ENCODE assay signal across 31 mouse cellular contexts in the genomic region with DNA sequence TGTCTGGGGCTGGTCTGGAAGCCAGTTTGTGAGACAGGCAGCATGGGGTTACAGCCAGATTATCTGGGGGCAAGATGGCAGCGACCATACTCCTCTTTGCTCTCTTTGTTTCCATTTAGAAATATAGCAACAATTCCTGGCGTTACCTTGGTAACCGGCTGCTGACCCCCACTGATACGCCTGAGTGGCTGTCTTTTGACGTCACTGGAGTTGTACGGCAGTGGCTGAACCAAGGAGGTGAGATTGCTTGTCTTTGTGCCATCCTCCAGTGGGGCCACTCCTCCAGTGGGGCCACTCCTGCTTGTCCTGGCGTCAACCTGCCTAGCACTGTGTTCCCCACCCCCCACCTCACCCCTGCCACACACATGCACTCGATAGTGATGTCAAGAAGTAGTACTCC. TPM values are rescaled to one million over a fixed set of nuclear protein-coding genes. Genes with fewer than 3 reads are reported as not detected.
A peak's percentile ranks its signal among the peaks of the same experiment; 100 is the strongest.
DNase-seq lines count a peak whose midpoint lies in the region; ATAC-seq lines count a peak whose summit lies in the region.
"Had no signal": no experiment of that assay in that cellular context is flagged by ENCODE, and none has a peak within 500 bp of the region (broad histone marks: within the 10 kb centered on the region; RNA-seq: fewer than 3 reads in every experiment).

No protein-coding gene starts in this region.

- no peaks in the 10 kb centered on the region for H3K9me3 ChIP-seq in hindbrain, embryonic 15.5 days
- H3K9me3 ChIP-seq in hindbrain, embryonic 14.5 days (ENCODE audit: control insufficient read depth, low read length) = no peaks in the 10 kb centered on the region
- H3K9me3 ChIP-seq in neural tube, embryonic 14.5 days (ENCODE audit: control insufficient read depth, low read length) = no peaks in the 10 kb centered on the region
- no peaks in the 10 kb centered on the region for H3K9me3 ChIP-seq in midbrain, embryonic 16.5 days (replicated peaks; ENCODE audit: control insufficient read depth, low read length, poor library complexity, severe bottlenecking)
- H3K9me3 ChIP-seq: embryonic facial prominence, embryonic 10.5 days; embryonic facial prominence, embryonic 15.5 days; limb, embryonic 10.5 days; limb, embryonic 15.5 days; liver, embryonic 13.5 days; midbrain, embryonic 12.5 days; neural tube, embryonic 13.5 days had no signal

- WGBS in hindbrain, embryonic 15.5 days = 45% methylated on average over 8 of the region's 8 CpGs
- 43% methylated on average over 8 of the region's 8 CpGs for WGBS in hindbrain, embryonic 14.5 days
- 27% methylated on average over 8 of the region's 8 CpGs for WGBS in neural tube, embryonic 14.5 days
- WGBS in midbrain, embryonic 16.5 days = 39% methylated on average over 8 of the region's 8 CpGs

- peaks cover 24% of the 10 kb centered on the region for H3K27me3 ChIP-seq in hindbrain, embryonic 15.5 days
- peaks cover 32% of the 10 kb centered on the region for H3K27me3 ChIP-seq in hindbrain, embryonic 14.5 days (ENCODE audit: control insufficient read depth, insufficient read depth, low read length)
- H3K27me3 ChIP-seq in neural tube, embryonic 14.5 days (ENCODE audit: control insufficient read depth, insufficient read depth, low read length) = peaks cover 13% of the 10 kb centered on the region
- peaks cover 25% of the 10 kb centered on the region for H3K27me3 ChIP-seq in midbrain, embryonic 16.5 days (ENCODE audit: control insufficient read depth, insufficient read depth, low read depth, low read length)
- H3K27me3 ChIP-seq: liver, embryonic 13.5 days had no signal

- DNase-seq in hindbrain, embryonic 14.5 days (ENCODE audit: low spot score) = no peak
- no peak for DNase-seq in neural tube, embryonic 10.5 days (ENCODE audit: extremely low spot score, low spot score)
- no peak for DNase-seq in urinary bladder, postnatal 25 days (ENCODE audit: low spot score)
- DNase-seq: adrenal gland, adult 8-10 months; B cell, adult 2 months; cerebellum, adult 8-10 months; cerebellum, postnatal 25 days; gastrocnemius, postnatal 14 days; heart, postnatal 14 days; kidney, adult 8-10 months; kidney, postnatal 4 days; layer of hippocampus, postnatal 36 days; liver, embryonic 13.5 days; lung, adult 18-20 months; lung, postnatal 4 days; retina, postnatal 1 day; right cerebral cortex, postnatal 14 days; thymus, postnatal 4 days had no signal

- H3K9ac ChIP-seq in hindbrain, embryonic 15.5 days = no peak overlapping the region
- H3K9ac ChIP-seq in hindbrain, embryonic 14.5 days = no peak overlapping the region
- H3K9ac ChIP-seq in neural tube, embryonic 14.5 days (replicated peaks; ENCODE audit: low read depth, low read length) = no peak overlapping the region
- no peak overlapping the region for H3K9ac ChIP-seq in midbrain, embryonic 16.5 days (ENCODE audit: low read depth, low read length)
- H3K9ac ChIP-seq: embryonic facial prominence, embryonic 15.5 days; limb, embryonic 15.5 days; liver, embryonic 13.5 days; midbrain, embryonic 12.5 days; neural tube, embryonic 13.5 days had no signal

- no peak overlapping the region for H3K4me3 ChIP-seq in hindbrain, embryonic 15.5 days
- no peak overlapping the region for H3K4me3 ChIP-seq in hindbrain, embryonic 14.5 days (replicated peaks; ENCODE audit: low read length)
- H3K4me3 ChIP-seq in neural tube, embryonic 14.5 days (ENCODE audit: low read depth, low read length) = no peak overlapping the region
- H3K4me3 ChIP-seq in midbrain, embryonic 16.5 days (ENCODE audit: low read depth, low read length) = no peak overlapping the region
- H3K4me3 ChIP-seq: embryonic facial prominence, embryonic 10.5 days; embryonic facial prominence, embryonic 15.5 days; limb, embryonic 10.5 days; limb, embryonic 15.5 days; liver, embryonic 13.5 days; midbrain, embryonic 12.5 days; myocyte; neural tube, embryonic 13.5 days had no signal

- no peak overlapping the region for H3K27ac ChIP-seq in hindbrain, embryonic 15.5 days (replicated peaks)
- H3K27ac ChIP-seq in hindbrain, embryonic 14.5 days = no peak overlapping the region
- no peak overlapping the region for H3K27ac ChIP-seq in neural tube, embryonic 14.5 days (ENCODE audit: low read depth, low read length)
- H3K27ac ChIP-seq in midbrain, embryonic 16.5 days (ENCODE audit: low read length) = peak overlapping the region; percentile 45; the same call in 1 of the 2 replicates
- H3K27ac ChIP-seq: embryonic facial prominence, embryonic 10.5 days; embryonic facial prominence, embryonic 15.5 days; kidney, postnatal 0 days; limb, embryonic 10.5 days; limb, embryonic 15.5 days; liver, embryonic 13.5 days; midbrain, embryonic 12.5 days; neural tube, embryonic 13.5 days had no signal

- peak; percentile 38; the same call in 1 of the 2 replicates for ATAC-seq in hindbrain, embryonic 15.5 days (ENCODE audit: low FRiP score, low read depth)
- no peak for ATAC-seq in hindbrain, embryonic 14.5 days (ENCODE audit: low FRiP score)
- peak; percentile 44; the same call in 1 of the 2 replicates for ATAC-seq in neural tube, embryonic 14.5 days (ENCODE audit: low read depth)
- peak; percentile 71 for ATAC-seq in midbrain, embryonic 16.5 days
- ATAC-seq: intestine, embryonic 16.5 days; lung, postnatal 0 days had no signal

- H3K4me1 ChIP-seq in hindbrain, embryonic 15.5 days (replicated peaks) = peaks cover 5% of the 10 kb centered on the region
- no peaks in the 10 kb centered on the region for H3K4me1 ChIP-seq in hindbrain, embryonic 14.5 days (replicated peaks; ENCODE audit: control insufficient read depth, insufficient read depth, low read length)
- 0 out of 2 replicates have a peak, but pooled peaks cover 2% of the 10 kb centered on the region for H3K4me1 ChIP-seq in neural tube, embryonic 14.5 days (ENCODE audit: control insufficient read depth, insufficient read depth, low read length)
- H3K4me1 ChIP-seq in midbrain, embryonic 16.5 days (ENCODE audit: control insufficient read depth, insufficient read depth, low read length) = peaks cover 3% of the 10 kb centered on the region; the same call in 1 of the 2 replicates

- no peak overlapping the region for H3K4me2 ChIP-seq in hindbrain, embryonic 15.5 days
- no peak overlapping the region for H3K4me2 ChIP-seq in hindbrain, embryonic 14.5 days (replicated peaks)
- H3K4me2 ChIP-seq in neural tube, embryonic 14.5 days (ENCODE audit: low read depth, low read length) = no peak overlapping the region
- H3K4me2 ChIP-seq in midbrain, embryonic 16.5 days (ENCODE audit: low read length) = no peak overlapping the region
- H3K4me2 ChIP-seq: embryonic facial prominence, embryonic 15.5 days; limb, embryonic 15.5 days; liver, embryonic 13.5 days; midbrain, embryonic 12.5 days; neural tube, embryonic 13.5 days had no signal

- no peaks in the 10 kb centered on the region for H3K36me3 ChIP-seq in hindbrain, embryonic 15.5 days
- H3K36me3 ChIP-seq in hindbrain, embryonic 14.5 days (replicated peaks; ENCODE audit: control insufficient read depth, insufficient read depth) = no peaks in the 10 kb centered on the region
- no peaks in the 10 kb centered on the region for H3K36me3 ChIP-seq in neural tube, embryonic 14.5 days (ENCODE audit: control insufficient read depth, insufficient read depth, low read length)
- no peaks in the 10 kb centered on the region for H3K36me3 ChIP-seq in midbrain, embryonic 16.5 days (ENCODE audit: control insufficient read depth, insufficient read depth, low read length)
- H3K36me3 ChIP-seq: embryonic facial prominence, embryonic 10.5 days; midbrain, embryonic 12.5 days; neural tube, embryonic 13.5 days had no signal

RNA-seq across cellular contexts. Expression of a gene that starts 7.3 kb away (rescaled TPM):
- polyA plus RNA-seq in hindbrain, embryonic 15.5 days (2015; fragmentation: Nextera tagmentation; extraction: Ambion mirVana) = 0.84 and 0.87 TPM in 2 replicates
- 0.82 and 1.1 TPM in 2 replicates for polyA plus RNA-seq in hindbrain, embryonic 14.5 days (2014; fragmentation: Nextera tagmentation; extraction: Ambion mirVana)
- 0.42 and 1.1 TPM in 2 replicates for polyA plus RNA-seq in neural tube, embryonic 14.5 days (2014; fragmentation: Nextera tagmentation; extraction: Ambion mirVana)
- 0.21 and 0.78 TPM in 2 replicates for polyA plus RNA-seq in midbrain, embryonic 16.5 days (2015; fragmentation: Nextera tagmentation; extraction: Ambion mirVana)

RNA-seq across cellular contexts. Expression of a gene that starts 13.5 kb away (rescaled TPM):
- polyA plus RNA-seq in hindbrain, embryonic 15.5 days (2015; fragmentation: Nextera tagmentation; extraction: Ambion mirVana) = 41.1 and 42.8 TPM in 2 replicates
- polyA plus RNA-seq in hindbrain, embryonic 14.5 days (2014; fragmentation: Nextera tagmentation; extraction: Ambion mirVana) = 41.8 and 42.7 TPM in 2 replicates
- polyA plus RNA-seq in neural tube, embryonic 14.5 days (2014; fragmentation: Nextera tagmentation; extraction: Ambion mirVana) = 37.1 and 38.3 TPM in 2 replicates
- 40.0 and 49.8 TPM in 2 replicates for polyA plus RNA-seq in midbrain, embryonic 16.5 days (2015; fragmentation: Nextera tagmentation; extraction: Ambion mirVana)

RNA-seq across cellular contexts. Expression of a gene that starts 19.1 kb away (rescaled TPM):
- 65.6 and 72.7 TPM in 2 replicates for polyA plus RNA-seq in hindbrain, embryonic 15.5 days (2015; fragmentation: Nextera tagmentation; extraction: Ambion mirVana)
- 54.1 and 64.8 TPM in 2 replicates for polyA plus RNA-seq in hindbrain, embryonic 14.5 days (2014; fragmentation: Nextera tagmentation; extraction: Ambion mirVana)
- 39.7 and 66.3 TPM in 2 replicates for polyA plus RNA-seq in neural tube, embryonic 14.5 days (2014; fragmentation: Nextera tagmentation; extraction: Ambion mirVana)
- 61.6 and 90.5 TPM in 2 replicates for polyA plus RNA-seq in midbrain, embryonic 16.5 days (2015; fragmentation: Nextera tagmentation; extraction: Ambion mirVana)

RNA-seq across cellular contexts. Expression of a gene that starts 24.8 kb away (rescaled TPM):
- polyA plus RNA-seq in hindbrain, embryonic 15.5 days (2015; fragmentation: Nextera tagmentation; extraction: Ambion mirVana) = 30.9 and 40.9 TPM in 2 replicates
- polyA plus RNA-seq in hindbrain, embryonic 14.5 days (2014; fragmentation: Nextera tagmentation; extraction: Ambion mirVana) = 41.9 and 43.5 TPM in 2 replicates
- 39.5 and 42.4 TPM in 2 replicates for polyA plus RNA-seq in neural tube, embryonic 14.5 days (2014; fragmentation: Nextera tagmentation; extraction: Ambion mirVana)
- 32.1 and 36.8 TPM in 2 replicates for polyA plus RNA-seq in midbrain, embryonic 16.5 days (2015; fragmentation: Nextera tagmentation; extraction: Ambion mirVana)

RNA-seq across cellular contexts. Expression of a gene that starts 35.1 kb away (rescaled TPM):
- 39.3 and 41.8 TPM in 2 replicates for polyA plus RNA-seq in hindbrain, embryonic 15.5 days (2015; fragmentation: Nextera tagmentation; extraction: Ambion mirVana)
- 31.5 and 39.7 TPM in 2 replicates for polyA plus RNA-seq in hindbrain, embryonic 14.5 days (2014; fragmentation: Nextera tagmentation; extraction: Ambion mirVana)
- polyA plus RNA-seq in neural tube, embryonic 14.5 days (2014; fragmentation: Nextera tagmentation; extraction: Ambion mirVana) = 38.1 and 40.2 TPM in 2 replicates
- 35.2 and 35.4 TPM in 2 replicates for polyA plus RNA-seq in midbrain, embryonic 16.5 days (2015; fragmentation: Nextera tagmentation; extraction: Ambion mirVana)
